Mouse (Mus musculus): ENCODE measurements around the gene Zfx.

Gene Zfx

DNA sequence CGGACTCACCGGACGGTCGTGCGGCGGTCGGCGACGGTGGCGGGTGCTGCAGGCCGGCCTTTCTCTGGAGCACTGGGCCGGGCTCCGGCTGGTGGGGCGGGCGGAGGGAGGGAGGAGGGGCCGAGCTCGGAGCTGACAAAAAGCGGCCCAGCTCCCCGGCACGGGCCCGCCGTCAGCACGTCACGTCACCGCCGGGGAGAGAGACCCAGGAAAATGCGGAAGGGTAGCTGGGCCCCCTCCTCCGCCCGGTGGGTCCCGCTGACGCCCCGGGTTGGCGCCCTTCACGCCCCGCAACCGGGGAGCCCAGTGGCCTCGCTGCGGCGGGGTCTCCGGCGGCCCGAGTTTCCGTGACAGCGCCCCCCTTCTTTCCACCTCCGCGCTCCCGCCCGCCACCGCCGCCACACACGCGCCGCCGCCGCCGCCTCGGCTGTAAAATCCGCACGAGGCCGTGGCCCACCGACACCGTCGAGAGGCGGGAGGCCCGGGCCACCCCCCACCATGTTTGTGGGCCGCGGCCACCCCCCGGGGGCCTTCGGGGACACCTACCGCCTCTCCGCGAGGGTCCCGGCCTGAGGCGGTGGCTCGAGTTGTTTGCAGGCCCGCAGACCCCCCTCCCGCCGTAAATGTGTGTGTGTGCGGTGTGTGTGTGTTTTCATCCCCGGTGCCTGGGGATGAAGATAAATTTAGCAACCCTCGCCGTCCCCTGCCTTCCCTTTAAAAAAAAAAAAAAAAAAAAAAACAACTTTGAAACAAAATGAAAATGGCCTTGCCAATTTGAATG lies at the start of gene Zfx:
Gene Zfx, minus strand, starts transcription at position 644 of the 781 bp plus-strand sequence.
- DNase-seq, result peak; percentile 75

DNA sequence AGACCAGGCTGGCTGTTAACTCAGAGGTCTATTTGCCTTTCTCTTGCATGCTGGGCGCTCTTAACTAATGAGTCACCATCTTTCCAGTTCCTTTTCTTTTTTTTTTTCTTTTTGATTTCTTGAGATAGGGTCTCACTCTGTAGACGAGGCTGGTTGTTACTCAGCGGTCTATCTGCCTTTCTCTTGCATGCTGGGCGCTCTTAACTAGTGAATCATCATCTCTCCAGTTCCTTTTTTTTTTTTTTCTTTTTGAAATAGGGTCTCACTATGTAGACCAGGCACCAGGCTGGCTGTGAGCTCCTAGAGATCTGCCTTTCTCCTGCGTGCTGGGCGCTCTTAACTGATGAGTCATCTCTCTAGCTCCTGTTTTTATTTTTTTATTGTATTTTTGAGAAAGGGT lies 45.8 kb upstream of the Zfx start:
- no peak for DNase-seq

DNA sequence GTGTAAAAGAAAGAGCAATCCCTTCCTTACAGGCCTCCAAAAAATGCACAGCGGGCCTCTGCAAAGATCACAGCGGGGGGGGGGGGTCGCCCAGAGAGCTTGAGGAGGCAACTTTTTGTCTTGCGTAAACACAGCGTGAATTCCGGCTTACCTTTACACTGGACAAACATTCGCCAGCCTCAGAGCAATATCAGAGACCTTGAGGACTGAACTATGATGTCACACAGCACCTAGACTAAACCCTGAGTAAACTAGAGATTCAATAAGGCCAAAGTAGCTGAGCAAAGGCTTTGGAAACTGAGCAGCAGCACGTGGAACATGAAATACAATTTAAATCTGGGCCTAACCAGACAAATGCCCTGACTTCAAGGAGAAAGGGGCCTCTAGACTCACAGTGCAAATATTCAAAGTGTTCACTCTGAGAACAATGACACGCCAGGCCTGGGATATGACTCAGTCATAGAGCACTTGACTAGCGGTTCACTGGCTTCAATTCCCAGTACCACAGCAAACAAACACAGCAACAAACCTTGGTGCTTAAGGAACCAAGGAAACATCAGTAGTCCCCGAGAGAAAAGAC lies 28.8 kb upstream of the Zfx start:
- DNase-seq, result no peak

DNA sequence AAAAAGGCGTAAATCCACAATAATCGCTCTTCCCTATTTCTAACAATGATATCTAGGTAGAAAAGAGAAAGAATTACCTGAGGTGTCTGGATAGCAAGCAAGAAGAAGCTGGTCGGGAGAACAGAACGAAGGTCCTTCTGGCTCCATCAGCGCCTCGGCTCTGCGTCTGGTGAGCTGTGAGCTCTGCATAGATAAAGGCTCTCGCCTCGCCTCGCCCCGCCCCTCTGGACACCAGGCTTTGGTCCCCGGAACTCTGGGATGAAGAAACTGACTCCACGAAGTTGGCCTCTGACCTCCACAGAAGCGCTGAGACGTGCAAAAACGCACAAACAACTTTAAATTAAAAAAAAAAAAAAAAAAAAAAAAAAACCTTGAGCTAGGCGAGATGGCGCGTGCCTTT lies 27.0 kb upstream of the Zfx start:
- DNase-seq, result no peak

DNA sequence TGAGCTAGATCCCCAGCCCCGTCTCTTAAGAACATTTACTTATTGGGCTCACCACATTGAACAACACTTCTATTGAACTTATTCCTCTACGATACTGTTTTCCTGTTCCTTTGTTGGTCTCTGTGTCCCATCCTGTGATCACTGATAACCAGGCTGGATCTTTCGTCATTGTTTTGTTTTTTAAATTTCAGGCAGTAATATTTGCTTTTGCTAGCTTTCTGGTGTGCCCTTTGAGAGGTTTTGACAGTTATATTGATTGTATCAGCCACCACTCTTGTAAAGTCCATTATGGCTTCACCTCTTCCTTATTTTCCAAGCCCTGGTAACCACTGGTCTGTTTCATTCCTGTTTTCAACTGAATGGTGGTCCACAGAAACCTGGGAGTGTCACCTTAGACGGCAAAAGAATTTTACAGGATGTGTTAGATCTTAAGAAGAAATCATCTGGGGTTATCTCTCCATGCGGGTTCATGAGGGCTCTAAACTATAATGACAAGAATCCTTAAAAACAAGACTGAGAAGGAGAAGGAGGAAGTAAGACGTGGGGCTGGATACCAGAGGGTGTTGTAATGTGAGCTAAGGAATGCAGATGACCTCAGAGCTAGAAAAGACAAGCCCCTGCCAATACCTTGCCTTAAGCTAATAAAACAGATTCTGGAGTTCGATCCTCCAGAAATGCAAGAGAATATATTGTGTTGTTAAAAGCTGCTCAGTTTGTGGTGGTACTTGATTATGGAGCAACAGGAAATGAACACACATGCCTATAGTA lies 18.7 kb upstream of the Zfx start:
- no peak for DNase-seq

DNA sequence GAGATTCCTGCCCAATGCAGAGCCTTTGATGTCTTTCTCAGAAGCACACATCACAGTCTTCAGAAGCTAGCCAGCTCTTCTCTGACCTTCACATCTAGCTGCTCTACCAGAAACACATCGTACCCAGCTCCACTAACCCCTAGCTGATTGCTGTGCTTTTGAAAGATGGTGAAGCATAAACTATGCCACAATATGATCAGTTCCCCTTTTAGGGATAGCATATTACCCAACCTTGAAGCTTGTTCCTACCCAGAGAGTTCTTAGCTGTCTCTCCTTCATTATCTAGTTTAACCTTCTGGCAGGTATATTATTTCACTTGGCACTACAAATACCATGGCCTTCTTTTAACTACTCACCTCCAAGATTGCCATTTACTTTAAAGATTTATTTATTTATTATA lies 16.6 kb upstream of the Zfx start:
- no peak for DNase-seq

DNA sequence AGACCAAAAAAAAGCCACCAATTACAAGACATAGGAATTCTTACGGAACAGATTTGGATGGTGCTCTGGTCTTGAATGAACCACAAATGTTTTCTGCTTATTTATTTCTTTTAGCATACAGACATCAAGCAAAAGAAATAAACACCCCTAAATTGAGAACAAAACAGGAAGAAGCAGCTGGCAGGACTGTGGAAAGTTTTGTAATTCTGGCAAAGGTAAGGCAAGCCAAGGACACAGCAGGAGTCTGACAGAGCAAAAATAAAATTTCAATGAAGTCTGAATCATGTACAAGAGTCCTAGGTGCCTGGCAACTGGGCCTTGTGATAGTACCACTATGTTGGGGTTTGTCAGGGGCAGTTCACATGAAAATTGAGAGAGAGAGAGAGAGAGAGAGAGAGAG lies 14.8 kb upstream of the Zfx start:
- DNase-seq, result no peak

DNA sequence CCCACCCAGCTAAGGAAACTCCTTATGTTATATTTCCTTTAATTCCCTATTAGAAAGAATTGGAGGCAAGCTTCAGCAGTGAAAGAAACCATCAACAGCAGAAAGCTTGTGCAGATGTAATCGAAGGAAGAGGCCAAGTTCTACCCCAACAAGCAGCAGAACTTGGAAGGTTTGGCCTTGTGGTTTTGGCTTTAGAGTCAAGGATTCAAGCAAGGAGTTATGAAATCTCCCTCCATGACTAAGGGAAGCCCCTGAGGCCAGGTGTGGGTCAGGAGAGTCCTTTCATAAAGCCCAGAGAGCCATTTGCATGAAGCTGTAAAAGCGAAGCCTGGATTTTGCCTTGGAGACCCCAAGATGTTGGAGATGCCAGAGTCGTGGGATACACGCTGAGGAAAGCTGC lies 11.6 kb upstream of the Zfx start:
- no peak for DNase-seq

DNA sequence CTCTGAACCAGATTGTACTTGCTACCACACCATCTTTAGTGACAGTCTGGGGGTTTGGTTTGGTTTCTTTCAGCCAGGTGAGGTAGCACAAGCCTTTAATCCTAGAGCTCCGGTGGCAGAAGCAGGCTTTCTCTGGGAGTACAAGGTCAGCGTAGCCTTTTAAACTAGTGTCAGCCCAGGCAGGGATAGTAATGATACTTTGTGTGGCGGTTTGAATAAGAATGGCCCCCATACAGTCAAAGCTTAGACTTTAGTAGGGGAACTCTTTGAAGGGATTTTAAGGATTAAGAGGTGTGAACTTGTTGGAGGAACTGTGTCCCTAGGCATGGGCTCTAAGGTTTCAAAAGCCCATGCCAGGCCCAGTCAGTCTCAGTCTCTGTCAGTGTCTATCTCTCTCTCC lies 10.0 kb upstream of the Zfx start:
- no peak for DNase-seq

DNA sequence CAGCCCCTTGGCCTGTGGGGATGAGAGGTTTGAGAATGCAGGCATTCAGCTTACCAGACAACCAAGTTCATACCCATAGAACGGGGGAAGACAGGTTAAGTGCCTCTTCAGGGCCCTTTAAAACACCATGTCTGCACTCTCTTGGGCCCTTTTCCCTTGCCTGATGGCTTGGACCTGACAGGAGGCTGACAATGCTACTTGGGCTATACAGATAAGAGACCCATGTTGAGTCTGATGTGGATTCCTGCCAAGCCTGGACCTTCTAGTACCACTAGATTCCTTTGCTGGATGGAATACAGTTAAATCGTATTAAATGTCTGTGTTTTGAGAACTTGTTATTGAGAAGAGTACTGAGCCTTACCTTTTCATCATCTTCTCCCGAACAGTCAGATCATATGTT lies 8.7 kb upstream of the Zfx start:
- no peak for DNase-seq

DNA sequence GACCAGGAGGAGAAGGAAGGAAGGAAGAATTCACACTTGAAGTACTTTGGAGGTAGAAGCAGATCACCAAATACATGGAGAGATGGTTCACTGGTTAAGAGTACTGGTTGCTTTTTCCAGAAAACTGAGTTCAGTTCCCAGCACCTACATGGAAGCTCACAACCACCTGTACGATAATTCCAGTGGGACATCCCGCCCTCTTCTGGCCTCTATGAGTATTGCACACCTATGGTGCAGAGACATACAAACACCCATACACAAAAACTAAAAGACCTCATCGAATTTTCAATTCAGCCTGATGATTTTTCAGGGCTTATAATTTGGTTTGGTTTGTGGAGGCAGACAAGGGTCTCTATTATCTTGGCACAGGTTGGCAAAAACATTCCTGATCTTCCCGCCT lies 6.2 kb upstream of the Zfx start:
- no peak for DNase-seq

DNA sequence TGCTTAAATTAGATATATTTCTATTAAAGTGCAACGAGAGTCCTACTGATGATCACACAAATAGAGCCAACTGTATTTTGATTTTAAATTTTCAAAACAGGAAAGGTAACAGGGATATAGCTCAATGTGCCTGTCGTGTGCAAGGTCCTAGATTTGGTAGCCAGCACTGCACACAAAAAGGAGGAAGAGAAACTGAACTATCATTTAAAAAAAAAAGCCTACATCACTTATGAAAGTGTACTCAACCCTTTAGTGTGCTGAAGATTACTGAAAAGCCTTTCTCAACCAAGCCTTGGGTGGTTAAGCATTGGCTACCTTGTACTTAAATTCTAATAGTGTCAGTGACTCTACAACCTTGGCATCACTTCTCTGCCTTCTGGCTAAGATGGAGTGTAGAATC lies 2.4 kb upstream of the Zfx start:
- DNase-seq, result no peak

DNA sequence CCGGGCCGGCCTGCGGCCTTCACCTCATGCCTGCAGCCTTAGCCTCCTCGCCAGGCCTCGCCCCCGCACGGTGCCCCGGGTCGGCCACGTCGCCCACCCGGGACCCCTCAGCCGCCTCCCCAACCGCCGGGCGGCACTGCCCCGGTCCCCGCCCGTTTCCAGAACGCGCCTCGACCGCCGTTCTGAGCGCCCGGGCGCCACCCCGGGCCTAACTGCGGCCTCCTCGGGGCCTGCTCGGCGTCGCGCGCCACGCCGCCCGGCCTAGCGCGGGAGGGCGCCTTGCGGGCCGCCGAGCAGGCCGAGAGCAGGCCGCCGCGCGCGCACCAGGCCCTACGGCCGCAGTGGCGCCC lies 818 bp downstream of the Zfx start:
- DNase-seq, result no peak

DNA sequence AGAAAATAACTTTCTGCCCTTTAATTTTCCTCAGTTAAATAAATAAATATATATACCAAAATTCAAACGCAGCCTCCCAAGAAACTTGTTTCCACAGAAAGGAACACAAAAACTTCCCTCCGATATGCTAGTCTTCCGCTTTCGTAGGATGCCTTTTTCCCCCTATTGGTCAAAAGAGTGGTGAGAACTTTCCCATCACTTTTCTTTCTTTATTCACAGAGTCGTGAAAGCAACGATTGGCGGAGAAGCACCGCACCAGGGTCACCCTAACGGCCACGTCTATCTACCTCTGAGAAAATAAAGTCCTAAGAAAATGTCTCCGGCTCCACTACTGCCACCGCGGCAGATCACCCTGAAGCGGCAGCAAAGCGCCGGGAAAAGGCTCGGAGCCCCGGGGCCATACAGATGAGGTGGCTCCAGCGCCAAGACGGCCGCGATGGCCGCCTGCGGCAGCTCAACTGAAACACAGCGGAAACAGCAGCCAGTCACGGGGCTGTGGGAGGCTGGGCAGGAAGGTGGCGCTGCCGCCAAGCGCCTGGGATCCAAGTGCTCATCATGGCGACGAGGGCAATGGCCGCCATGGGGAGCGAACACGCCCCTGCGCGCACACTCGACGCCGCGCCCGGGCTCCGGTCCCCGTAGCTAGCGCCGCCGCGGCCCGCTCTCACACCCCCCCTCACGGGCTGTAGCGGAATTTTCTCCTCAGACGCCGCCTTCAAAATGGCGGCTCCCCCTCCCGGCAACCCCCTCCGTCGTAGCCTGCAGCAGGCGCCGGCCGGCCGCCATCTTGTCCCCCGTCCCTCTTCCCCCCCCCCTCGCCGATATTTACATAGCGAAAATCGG lies 1.4 kb downstream of the Zfx start:
- peak; percentile 89 for DNase-seq

DNA sequence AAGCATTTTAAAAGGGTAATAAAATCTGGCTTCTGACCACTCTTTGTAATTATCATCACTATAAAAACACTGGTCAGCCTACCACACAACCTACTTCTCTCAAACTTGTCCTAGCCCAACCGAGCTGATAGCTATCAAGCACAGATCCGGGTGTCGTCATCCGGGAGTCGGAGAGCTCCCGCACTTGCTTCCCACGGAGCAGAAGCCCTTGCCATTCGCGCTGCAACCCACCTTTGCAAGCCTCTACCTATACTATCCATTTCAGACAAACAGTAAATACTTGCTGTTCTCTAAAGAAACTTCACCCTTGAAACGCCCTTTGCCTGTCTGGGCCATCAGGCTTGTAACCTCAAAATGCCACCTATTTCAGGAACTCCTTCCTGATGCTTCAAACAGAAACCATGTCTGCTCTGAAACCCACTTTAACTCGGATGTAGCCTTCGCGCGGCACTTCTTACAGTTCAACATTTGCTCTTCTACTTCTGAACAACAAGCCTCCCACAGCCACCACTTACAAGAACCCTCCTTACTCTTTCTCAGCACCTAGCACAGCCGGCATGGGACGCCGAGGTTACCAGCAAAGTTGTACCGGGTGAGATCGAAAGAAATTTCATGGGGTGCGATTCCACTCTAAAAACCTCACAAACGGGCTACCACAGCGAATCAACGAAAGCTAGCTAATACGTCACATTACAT lies 2.2 kb downstream of the Zfx start:
- peak; percentile 17 for DNase-seq

DNA sequence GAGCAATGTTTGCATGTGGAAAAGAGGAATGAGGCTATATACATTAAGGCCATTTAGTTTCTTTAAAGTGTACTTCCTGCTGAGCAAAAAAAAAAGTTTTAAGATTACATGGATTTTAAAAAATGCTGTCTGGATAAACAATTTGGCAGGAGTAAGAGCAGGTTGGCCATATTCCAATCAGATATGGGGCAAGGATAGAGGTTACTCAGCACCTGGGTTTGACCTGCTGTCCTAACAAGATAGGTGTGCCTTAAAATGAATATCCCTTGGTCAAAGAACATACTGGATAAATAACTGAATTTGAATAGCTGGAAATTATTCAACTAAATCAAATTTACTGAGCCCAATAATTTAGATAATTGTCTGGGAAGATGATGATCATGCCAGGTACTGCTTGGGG lies 5.2 kb downstream of the Zfx start:
- no peak for DNase-seq

DNA sequence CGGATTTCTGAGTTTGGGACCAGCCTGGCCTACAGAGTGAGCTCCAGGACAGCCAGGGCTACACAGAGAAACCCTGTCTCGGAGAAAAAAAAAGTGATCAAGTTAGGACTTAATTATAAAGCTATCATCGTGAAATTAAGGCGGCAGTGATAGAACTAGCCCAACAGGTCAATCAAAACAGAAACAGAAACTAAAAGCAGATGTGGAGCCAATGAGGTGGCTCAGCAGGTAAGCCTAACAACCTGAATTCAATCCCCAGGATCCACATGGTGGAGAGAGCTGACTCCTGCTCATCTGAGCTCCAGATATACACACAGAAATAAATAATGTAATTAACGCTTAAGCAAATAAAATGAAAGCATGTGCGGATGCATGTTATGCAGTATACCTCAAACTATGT lies 7.6 kb downstream of the Zfx start:
- no peak for DNase-seq

DNA sequence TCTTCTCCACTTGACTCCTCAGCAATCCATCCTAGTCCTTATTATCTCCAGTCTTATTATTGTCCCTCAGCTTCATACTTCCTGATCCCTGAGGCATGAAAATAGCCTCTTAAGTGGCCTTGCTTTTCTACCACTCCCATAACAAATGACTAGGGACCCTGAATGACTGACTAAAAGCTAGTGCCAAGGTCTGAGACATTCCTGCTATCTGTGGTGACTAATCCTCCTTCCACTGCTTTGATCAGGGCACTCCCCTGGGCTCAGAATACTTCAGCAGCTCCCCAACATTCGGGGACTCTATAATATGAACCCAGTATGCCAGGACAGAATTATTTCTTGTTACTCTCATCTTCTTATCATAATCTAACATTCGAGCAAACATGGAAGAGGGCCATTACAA lies 17.5 kb downstream of the Zfx start:
- DNase-seq, result no peak

DNA sequence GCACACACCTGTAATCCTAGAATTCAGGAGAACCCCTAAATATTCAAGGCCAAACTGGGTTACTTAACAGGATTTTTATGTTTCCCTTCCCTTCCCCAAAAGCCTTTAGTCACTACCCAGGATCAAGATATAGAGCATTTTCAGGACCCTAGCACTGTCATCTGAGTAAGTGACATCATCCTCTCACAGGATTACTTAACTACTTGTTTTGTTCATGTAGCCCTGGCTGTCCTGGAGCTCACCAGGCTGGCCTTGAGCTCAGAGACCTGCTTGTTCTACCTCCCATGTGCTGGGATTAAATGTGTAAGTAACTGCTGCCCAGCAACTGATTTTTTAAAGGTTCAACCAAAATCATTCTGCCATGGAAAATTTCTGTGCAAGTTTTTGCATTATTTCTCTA lies 20.6 kb downstream of the Zfx start:
- DNase-seq, result no peak

DNA sequence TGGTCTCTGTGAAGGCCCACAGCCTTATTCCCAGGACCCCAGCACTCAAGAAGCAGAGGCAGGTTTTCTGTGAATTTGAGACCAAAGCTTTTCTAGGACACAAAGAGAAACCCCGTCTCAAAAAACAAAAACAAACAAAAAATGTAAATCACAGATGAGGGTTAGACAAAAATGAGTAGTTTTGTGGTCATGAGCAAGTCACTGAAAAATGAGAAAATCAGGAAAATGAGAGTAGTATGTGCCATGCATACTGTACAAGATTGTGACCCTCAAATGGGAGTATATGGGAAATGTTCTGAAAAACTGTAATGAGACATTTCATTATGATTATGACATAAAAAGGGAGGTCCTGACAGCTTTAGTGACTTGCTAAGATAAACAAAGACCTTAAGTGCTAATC lies 22.9 kb downstream of the Zfx start:
- no peak for DNase-seq

DNA sequence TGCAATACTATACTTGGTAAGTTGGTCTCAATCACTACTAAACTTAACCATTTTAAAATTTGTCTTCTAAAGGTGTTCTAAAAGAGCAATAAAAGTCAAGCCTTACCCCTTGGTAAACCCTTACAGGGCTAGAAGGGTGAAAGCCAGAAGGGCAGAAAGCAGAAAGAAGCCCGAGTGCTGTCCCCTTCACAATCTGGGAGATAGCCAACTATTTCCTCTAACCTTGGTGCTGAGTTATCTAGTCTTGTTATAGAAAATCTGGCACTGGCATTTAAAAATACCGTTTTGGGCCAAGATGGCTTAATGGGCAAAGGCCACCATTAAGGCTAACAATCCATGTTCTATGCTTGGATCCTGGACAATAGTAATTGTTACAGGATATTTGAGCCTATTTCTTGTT lies 32.5 kb downstream of the Zfx start:
- DNase-seq, result no peak

DNA sequence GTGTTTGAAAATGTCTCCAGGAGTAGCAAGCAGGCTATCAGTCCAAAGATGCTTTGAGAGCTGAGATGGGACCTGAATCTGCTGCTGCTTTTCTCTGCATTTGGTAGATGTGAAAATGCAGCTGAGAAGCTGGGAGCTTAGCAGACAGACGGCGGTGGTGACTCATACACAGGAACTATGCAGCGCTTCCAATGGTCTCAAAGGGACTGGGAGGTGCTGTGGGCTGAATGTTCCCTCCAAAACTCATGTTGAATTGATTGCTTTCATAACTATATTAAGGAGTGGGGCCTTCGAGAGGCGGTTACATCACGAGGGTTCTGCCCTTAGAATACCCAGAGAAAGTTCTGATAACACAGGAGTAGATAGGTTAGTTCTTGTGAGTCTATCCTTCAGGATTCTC lies 62.3 kb downstream of the Zfx start:
- no peak for DNase-seq

DNA sequence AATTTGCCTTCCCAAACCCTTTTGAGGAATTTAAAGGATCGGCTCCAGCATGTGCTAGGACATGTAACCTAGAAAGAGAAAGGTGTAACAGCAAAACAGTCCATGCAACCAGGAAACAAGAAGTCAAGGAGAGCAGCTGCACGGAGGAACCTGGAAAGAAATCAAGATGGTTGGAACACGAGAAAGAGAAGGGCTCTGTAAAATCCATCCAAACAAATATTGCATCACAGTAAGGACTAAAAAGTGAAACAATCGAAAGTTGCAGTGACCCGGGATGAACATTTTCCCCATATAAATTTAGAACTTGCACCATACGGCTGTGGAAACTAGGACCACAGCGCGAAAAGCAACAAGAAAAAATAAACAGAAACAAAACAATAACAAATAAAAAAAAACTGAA lies 62.8 kb downstream of the Zfx start:
- DNase-seq, result no peak

Measured in thymus, postnatal 14 days (tissue).